10 mouse cellular contexts compared by ENCODE assay signal in the genomic region with DNA sequence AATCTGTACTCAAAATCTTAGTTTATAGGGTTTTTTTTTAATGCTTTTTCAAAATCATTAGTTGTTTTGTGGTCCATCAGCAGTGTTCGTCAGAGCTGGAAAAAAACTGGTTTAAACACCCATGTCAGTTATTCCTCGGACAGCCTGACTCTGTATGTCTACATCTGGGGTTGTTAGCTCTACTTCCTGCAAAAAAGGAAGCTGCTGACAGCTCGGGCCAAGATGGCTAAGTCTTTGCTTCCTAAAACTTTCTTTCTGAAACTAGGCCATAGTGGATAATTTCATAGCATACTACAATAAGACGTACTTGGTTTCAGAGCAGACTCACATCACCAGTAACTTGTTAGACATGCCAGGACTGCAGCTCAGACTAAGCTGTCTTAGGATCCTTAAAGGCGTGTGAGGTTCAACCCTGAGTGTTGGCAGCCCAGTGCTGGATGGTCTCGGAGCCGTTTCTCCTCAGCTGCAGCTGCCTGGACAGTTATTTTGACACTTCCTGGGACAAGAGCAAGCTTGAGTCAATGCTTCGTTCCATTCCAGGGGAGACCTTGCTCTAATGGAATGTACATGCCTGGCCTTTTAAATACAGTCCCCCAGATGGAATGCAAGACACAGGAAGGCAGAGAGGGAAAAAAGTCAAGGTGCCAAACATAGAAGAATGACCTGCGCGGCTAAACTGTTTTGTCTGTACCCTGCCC.
A peak's percentile ranks its signal among the peaks of the same experiment; 100 is the strongest.
DNase-seq lines count a peak whose midpoint lies in the region; ATAC-seq and TF ChIP-seq lines count a peak whose summit lies in the region.
"Had no signal": no experiment of that assay in that cellular context is flagged by ENCODE, and none has a peak within 500 bp of the region (broad histone marks: within the 10 kb centered on the region; RNA-seq: fewer than 3 reads in every experiment).

No protein-coding gene starts in this region.

- no peaks in the 10 kb centered on the region for H3K4me1 ChIP-seq in kidney, adult 2 months (ENCODE audit: control insufficient read depth, insufficient read depth, low read length)
- H3K4me1 ChIP-seq: liver, embryonic 15.5 days; neural tube, embryonic 12.5 days had no signal

- intact Hi-C loops in gastrocnemius, postnatal 14 days (cut with DNase I; ENCODE audit: low total_unique reads): no loop called here
- intact Hi-C loops in heart, postnatal 25 days (cut with DNase I): no loop called here

- TF ChIP-seq CTCF in kidney, adult 2 months (conservative IDR thresholded peaks at IDR 0.05; ENCODE audit: insufficient read depth, insufficient read length, low read depth, low read length): no peak

- no peaks in the 10 kb centered on the region for H3K36me3 ChIP-seq in kidney, adult 2 months (ENCODE audit: control insufficient read depth, insufficient read depth, low read length)
- H3K36me3 ChIP-seq: liver, embryonic 15.5 days; neural tube, embryonic 12.5 days had no signal

- H3K4me3 ChIP-seq in kidney, adult 2 months (ENCODE audit: insufficient read depth, low read depth, low read length): no peak overlapping the region
- H3K4me3 ChIP-seq: liver, embryonic 15.5 days; neural tube, embryonic 12.5 days had no signal

- H3K27me3 ChIP-seq in kidney, adult 2 months (replicated peaks; ENCODE audit: control insufficient read depth, insufficient read depth, low read length): no peaks in the 10 kb centered on the region
- H3K27me3 ChIP-seq: liver, embryonic 15.5 days; neural tube, embryonic 12.5 days had no signal

- peak; percentile 56 for ATAC-seq in megakaryocyte, adult 5-6 weeks (ENCODE audit: poor library complexity, severe bottlenecking)

- no peak for TF ChIP-seq POLR2A in kidney, adult 2 months (IDR thresholded peaks at IDR 0.05; ENCODE audit: low read depth, low read length)

- 45% methylated on average over 10 of the region's 10 CpGs for WGBS in kidney, adult 2 months

- H3K27ac ChIP-seq in kidney, adult 2 months (ENCODE audit: insufficient read depth, low read depth, low read length): no peak overlapping the region
- H3K27ac ChIP-seq: liver, embryonic 15.5 days; neural tube, embryonic 12.5 days had no signal

- peak; percentile 5 for DNase-seq in kidney, adult 2 months
- DNase-seq in kidney, adult 9 months: no peak
- peak; percentile 29 for DNase-seq in gastrocnemius, postnatal 14 days
- DNase-seq in heart, postnatal 25 days (ENCODE audit: low spot score): peak; percentile 4
- no peak for DNase-seq in layer of hippocampus, adult 11-12 months (ENCODE audit: low spot score)
- DNase-seq in cerebellum, postnatal 36 days: no peak
- DNase-seq in T-cell, adult 2 months (ENCODE audit: low spot score): no peak

Comparison
In these comparisons a context has a peak if more than half of its experiments do, and no peak if none do; other contexts are left out.
1. DNase-seq: peak in kidney, adult 2 months (single experiment), gastrocnemius, postnatal 14 days (single experiment) and heart, postnatal 25 days (single experiment); none in kidney, adult 9 months (single experiment), layer of hippocampus, adult 11-12 months (single experiment), cerebellum, postnatal 36 days (0 of 2) and T-cell, adult 2 months (single experiment).